Mouse (Mus musculus) adrenal gland, adult 18-20 months (tissue): ENCODE data around the gene Fh1. TPM values are rescaled to one million over a fixed set of nuclear protein-coding genes. Genes with fewer than 3 reads are reported as not detected.

Experiments used
- DNase-seq, 2 experiments: peaks; one replicate each; pipeline ENCODE4 v3.0.0; 2021 to 2022; ENCODE audit warnings: low spot score in 2 of 2
- long read RNA-seq, 2 experiments: library from polyadenylated mRNA; stranded (forward); transcript quantifications; one replicate each; pipeline ENCODE4 v2.0.0; 2021
- total RNA-seq, 2 experiments: library from RNA; stranded (reverse); gene quantifications; 1 replicate in 1 of 2; 2 replicates in 1 of 2; pipeline ENCODE4 v1.2.3; 2021

The Fh1 gene
- 100 to 1,000 TPM; 199 to 338 TPM for total RNA-seq
- long read RNA-seq, experiment 1, transcript Fh1-201 (10 exons, 2,636 nt) = major isoform, 315 of 326 reads
- long read RNA-seq, experiment 1, partial matches to known transcripts = 3 of 326 reads
- long read RNA-seq, experiment 1, other reads (novel, unspliced or antisense) = 5 of 326 reads
- long read RNA-seq, experiment 2, transcript Fh1-203 (3 exons, 936 nt) = minor isoform, 9 of 514 reads
- long read RNA-seq, experiment 2, transcript Fh1-201 (10 exons, 2,636 nt) = major isoform, 481 of 514 reads
- long read RNA-seq, experiment 2, partial matches to known transcripts = 13 of 514 reads
- long read RNA-seq, experiment 2, other reads (novel, unspliced or antisense) = 10 of 514 reads

GRCm38 (mm10) chr1:175625257-175625879 lies at the start of gene Fh1:
Fh1 (minus strand) TSS chr1:175625635.
- DNase-seq = peak; percentile 89 to 95

GRCm38 (mm10) chr1:175675116-175675515 lies 49.7 kb upstream of the Fh1 start:
- DNase-seq = no peak

DNA sequence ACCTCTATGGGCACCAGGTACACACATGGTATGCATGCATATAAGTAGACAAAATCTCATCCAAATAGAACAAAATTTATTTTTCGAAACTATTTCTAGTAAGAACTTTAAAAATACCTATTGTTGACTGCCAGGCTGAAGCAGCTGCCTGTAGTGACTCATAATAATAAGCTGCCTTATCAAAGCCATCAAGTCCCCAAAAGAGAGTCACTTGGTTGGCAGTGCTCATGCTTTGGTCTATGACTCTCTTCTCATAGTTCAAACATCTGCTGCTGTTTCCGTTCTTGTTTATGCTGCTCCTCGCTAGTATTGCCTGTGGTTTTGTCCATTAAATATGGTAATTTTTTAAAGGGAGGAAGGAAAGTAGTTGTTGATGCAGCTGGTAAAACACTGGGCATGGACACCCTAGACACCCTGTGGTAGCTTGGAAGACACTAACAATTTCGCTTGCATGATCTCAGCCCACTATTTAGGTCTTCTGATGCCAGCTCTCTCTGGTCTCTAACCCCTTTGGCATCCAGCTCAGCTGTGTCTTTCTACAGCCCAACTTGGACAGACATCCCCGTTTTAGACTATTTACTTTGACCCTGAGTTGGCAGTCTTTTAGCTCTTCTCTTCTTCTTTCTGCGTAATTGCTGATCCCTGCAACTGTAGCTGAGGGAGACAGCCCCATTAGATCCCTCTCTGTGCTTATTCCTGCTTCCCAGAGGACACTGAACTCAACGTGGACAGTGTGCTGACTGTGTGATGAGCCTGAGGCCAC lies 48.3 kb upstream of the Fh1 start:
- DNase-seq = no peak

DNA sequence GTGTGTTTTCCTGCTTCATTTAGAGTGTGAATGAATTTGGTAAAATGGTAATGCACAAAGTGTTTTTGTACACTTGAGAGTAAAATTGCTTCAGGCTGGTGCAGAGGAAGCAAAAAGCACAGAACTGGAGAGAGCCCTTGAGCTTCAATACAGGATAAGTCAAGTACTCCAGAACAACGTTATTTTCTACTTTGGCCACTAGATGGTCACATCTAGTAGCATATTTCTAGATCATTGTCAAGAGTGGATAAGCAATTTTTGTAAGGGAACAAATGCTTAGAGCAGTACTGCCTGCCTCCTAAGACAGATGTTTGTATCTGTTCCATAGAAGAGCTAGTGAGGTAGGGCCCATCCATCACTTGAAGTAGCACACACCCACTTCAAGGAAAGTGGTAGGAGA lies 46.2 kb upstream of the Fh1 start:
- DNase-seq = no peak

GRCm38 (mm10) chr1:175670042-175670441 lies 44.6 kb upstream of the Fh1 start:
- DNase-seq = no peak

- no peak for DNase-seq
Measured at GRCm38 (mm10) chr1:175669456-175669855, 44.0 kb upstream of the Fh1 start.

DNA sequence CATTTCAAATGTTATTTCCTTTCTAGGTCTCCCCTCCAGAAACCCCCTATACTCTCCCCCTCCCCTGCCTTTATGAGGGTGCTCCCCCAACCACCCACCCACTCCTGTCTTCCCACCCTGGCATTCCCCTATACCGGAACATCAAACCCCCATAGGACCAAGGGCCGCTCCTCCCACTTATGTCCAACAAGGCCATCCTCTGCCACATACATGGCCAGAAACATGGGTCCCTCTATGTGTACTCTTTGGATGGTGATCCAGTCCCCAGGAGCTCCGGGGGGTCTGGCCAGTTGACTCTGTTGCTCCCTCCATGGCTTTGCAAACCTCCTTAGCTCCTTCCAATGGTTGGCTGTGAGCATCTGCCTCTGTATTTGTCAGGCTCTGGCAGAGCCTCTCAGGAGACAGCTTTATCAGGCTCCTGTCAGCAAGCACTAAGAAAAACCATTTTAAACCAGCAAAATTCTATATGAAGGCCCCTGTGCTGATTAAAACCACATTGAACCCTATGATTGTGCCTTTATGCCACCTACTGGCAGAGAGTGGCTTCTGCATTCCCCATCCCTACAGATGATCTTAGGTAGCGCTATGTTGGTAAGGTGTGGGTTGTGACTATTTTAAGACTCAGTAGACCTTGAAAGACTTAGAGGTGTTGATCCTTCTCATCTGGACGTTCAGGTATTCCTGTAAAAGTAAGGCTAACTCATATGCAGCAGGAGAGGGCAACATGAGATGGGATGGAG lies 43.4 kb upstream of the Fh1 start:
- DNase-seq = no peak

GRCm38 (mm10) chr1:175659900-175660299 lies 34.5 kb upstream of the Fh1 start:
- no peak for DNase-seq

GRCm38 (mm10) chr1:175648615-175649014 lies 23.2 kb upstream of the Fh1 start:
- no peak for DNase-seq

GRCm38 (mm10) chr1:175646952-175647351 lies 21.5 kb upstream of the Fh1 start:
- no peak for DNase-seq

DNA sequence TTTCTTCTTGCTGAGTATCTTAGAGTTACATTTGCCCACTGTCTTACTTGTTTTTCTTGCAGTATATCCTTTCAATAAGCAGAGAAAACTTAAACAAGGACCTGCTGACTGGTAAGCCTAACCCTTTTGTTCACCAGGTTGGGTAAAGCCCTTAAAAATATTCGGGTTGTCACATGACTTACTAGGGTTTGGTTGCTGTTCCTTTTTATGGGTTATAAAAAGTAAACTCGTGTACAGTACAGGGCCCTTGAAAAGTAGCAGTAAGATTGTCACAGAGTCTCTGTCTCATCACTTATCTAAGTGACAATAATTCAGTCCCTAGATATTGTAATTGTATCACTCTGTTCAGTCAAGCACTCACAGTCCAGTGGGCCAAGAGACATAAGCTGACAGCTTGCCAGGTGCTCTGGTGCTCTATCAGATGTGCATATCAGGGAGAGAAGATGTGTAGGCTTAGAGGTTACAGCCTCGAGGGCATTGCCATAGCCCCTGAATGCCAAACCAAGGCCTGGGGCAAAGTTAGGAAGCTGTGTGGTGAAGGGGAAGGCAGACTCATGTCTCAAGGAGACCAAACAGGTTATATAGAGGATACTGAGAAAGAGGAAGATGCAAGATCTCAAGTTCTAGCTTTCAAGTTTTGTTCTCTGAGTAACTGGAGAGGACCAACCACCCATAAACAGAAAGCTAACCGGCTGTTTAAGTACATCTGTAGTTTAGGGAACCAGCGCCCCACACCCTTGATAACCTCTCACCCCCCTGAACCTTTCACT lies 18.2 kb upstream of the Fh1 start:
- DNase-seq = no peak

DNA sequence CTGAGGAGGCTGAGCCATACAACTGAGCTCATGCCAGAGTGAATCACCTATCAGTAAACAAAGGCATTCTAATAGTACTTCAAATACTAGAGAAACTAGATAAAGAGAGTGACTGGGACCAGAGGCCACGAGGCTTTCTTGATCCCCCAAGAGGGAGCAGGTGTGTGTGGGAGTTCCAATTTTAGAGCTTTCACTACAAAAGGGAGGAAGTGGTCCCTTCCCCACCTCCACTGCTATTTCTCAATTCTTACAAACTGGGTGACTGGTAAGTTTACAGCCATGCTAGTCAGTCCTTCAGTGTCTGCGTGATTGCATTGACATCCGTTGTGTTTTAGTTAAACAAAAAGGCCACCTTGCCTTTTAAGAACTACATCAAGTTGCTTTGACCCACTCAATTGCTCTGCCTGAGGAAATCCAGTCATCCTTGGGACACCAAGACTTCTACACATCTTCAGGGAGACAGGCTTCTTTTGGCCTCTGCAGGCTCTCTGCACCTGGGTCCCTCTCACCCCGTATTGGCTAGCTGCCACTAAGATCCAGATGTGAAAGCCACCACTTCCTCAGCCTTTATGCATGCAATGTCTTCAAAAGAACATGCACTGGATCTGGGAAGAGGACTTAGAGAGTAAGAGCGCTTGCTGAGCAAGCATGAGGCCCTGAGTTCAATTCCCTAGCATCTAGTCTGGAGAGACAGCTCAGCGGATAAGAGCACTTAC lies 15.2 kb upstream of the Fh1 start:
- no peak for DNase-seq

GRCm38 (mm10) chr1:175639072-175639471 lies 13.6 kb upstream of the Fh1 start:
- DNase-seq = no peak

GRCm38 (mm10) chr1:175637677-175638076 lies 12.2 kb upstream of the Fh1 start:
- DNase-seq = no peak

GRCm38 (mm10) chr1:175632470-175632869 lies 7.0 kb upstream of the Fh1 start:
- DNase-seq = no peak

DNA sequence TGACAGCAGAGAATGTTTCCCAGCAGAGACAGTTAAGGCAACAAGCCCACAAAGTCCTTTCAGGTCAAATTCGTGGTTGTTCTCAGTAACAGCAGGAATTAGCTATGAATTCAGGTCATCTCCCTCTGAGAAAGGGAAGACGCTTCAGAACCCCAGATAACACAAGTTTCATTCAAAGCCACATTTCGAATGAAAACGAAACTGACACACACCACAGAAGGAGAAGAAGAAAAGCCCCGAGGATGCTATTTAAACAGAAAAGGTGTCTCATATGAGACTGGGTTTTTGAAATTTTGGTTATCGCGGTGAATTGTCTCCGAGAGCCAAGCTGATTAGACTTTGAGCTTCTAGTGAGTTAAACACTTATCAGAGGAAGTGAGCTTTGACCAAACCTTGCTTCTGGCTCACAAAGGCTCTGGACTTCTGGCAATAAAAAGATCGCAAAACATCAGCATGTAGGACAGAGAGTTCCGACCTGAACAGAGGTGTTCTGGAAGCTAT lies 6.3 kb upstream of the Fh1 start:
- no peak for DNase-seq

DNA sequence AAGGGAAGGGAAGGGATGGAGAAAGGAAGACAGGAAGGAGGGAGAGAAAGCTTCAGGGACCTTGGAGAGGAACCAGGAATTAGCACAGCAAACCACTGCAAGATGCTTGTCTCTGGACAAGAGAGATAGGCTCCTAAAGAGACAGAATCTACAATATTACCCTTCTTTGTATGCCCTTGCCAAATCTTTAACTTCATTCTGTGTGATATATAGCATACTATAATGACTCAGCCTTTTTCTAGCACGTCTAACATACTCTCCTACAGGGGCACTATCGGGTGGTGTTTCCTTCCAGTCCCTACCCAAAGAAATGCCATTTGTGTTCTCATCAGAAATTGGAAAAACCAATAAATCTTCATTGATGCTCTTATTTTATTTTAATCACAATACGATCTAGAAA lies 5.6 kb upstream of the Fh1 start:
- no peak for DNase-seq

DNA sequence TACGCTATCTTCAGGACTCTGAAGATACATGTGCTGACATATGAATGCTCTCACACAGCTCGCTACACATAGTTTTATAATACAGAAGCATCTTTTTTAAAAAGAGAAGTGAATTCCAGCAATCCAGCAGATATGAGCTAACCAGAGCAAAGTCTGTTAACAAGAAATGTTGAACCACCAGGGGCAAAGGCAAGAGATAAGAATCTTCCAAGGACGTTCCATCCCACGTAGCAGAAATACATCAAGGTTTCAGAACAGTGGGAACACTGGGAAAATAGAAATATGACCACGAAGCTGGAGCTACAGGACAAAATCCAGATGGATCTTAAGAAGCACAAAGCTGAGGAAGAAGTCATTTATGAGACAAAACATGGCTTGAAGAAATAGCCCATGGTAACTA lies 4.9 kb upstream of the Fh1 start:
- DNase-seq = no peak

GRCm38 (mm10) chr1:175629248-175629647 lies 3.8 kb upstream of the Fh1 start:
- no peak for DNase-seq
